Mouse (Mus musculus) forebrain, embryonic 16.5 days (tissue): ENCODE results near the gene Galnt6. TPM values are rescaled to one million over a fixed set of nuclear protein-coding genes. Genes with fewer than 3 reads are reported as not detected.

Experiments used
- ATAC-seq: fragments of 200-750 bp; cut with Nextera tagmentation; 2 replicates; pipeline ENCODE4 v1.8.0; 2017; ENCODE audit warnings: mild to moderate bottlenecking, moderate library complexity
- H3K27ac ChIP-seq: fragments of 300-500 bp; sonication (generic); 2 replicates; pipeline ENCODE4 v1.5.1; 2014; ENCODE audit warnings: low read length, control low read depth
- H3K27me3 ChIP-seq: fragments of 300-500 bp; sonication (generic); replicated peaks from 2 replicates; pipeline ENCODE4 v1.6.1; 2014; ENCODE audit warnings: low read length; ENCODE audit not compliant: control insufficient read depth, insufficient read depth
- H3K36me3 ChIP-seq: fragments of 300-500 bp; sonication (generic); 2 replicates; pipeline ENCODE4 v1.6.1; 2014; ENCODE audit not compliant: control insufficient read depth, insufficient read depth
- H3K4me1 ChIP-seq: fragments of 300-500 bp; sonication (generic); replicated peaks from 2 replicates; pipeline ENCODE4 v1.6.1; 2014; ENCODE audit warnings: low read length; ENCODE audit not compliant: control insufficient read depth, insufficient read depth
- H3K4me2 ChIP-seq: fragments of 300-500 bp; sonication (generic); 2 replicates; pipeline ENCODE4 v1.6.1; 2014; ENCODE audit warnings: mild to moderate bottlenecking, low read length, control low read depth
- H3K4me3 ChIP-seq: fragments of 300-500 bp; sonication (generic); replicated peaks from 2 replicates; pipeline ENCODE4 v1.5.1; 2014; ENCODE audit warnings: mild to moderate bottlenecking, low read length, control low read depth
- H3K9ac ChIP-seq: fragments of 300-500 bp; sonication (generic); replicated peaks from 2 replicates; pipeline ENCODE4 v1.6.1; 2014; ENCODE audit warnings: low read depth, low read length, control low read depth
- H3K9me3 ChIP-seq: fragments of 300-500 bp; sonication (generic); 2 replicates; pipeline ENCODE4 v1.6.1; 2016; ENCODE audit warnings: low read length; ENCODE audit not compliant: control insufficient read depth
- WGBS: fragments of 180-500 bp; shearing (Covaris S2); extraction: QIAGEN DNeasy Blood & Tissue Kit; methylation state at CpG from one replicate; pipeline ENCODE4 v1.1.7; 2014; 5-methylcytosine and 5-hydroxymethylcytosine counted together
- polyA plus RNA-seq: library from polyadenylated mRNA; unstranded; fragments of >200 nt; fragmentation: Nextera tagmentation; extraction: Ambion mirVana; gene quantifications from 2 replicates; pipeline ENCODE4 v1.2.1, GENCODE M21; 2015

Galnt6 gene
- polyA plus RNA-seq, 1 experiment from 2014 or later: 0.34 TPM

DNA sequence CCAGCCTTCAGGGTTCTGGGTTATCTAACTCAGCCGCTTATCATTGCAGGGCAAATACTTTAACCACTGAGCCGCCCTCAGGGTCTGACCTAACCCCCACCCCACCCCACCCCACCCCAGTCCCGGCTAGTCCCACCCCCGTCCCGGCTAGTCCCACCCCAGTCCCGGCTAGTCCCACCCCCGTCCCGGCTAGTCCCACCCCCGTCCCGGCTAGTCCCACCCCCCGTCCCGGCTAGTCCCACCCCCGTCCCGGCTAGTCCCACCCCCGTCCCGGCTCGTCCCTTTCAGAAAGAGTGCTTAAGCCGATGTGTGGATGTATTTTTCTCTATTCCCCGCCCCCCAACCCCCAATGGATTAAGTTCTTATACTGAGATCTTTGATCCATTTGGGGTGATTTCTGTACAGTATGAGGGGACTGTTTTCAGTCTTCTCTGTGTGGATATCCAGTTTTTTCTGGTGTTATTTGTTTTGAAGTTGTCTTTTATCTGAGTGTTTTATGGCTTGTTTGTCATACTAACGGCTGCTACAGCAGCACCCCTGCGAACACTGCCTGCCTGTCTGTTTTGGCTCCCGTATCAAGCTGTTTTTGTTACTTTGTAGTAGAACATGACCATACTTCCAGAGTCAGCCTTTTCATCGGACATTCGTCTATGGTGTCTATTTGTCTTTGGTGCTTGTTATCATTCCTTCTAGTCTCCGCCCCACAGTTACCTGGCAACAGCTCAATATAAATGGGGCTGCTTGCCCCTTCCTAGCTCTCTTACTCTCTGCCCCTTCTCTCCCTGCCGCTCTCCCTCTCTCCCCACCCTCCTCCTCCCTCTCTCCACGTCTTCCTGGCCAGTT is 18.2 kb upstream of the Galnt6 start:
- 3% methylated on average over 21 of the region's 27 CpGs for WGBS
- Histone ChIP-seq H3K4me1 (peaks cover 5% of the 10 kb centered on the region), H3K4me2 (peak overlapping the region; percentile 56), H3K9ac (no peak overlapping the region), H3K4me3 (peak overlapping the region; percentile 28), H3K9me3 (no peaks in the 10 kb centered on the region), H3K27me3 (no peaks in the 10 kb centered on the region), H3K27ac (no peak overlapping the region), H3K36me3 (no peaks in the 10 kb centered on the region)
- peak; percentile 52; the same call in 1 of the 2 replicates for ATAC-seq

- peak; percentile 57; the same call in 1 of the 2 replicates for ATAC-seq
- Histone ChIP-seq H3K4me3 (peak overlapping the region; percentile 28), H3K9ac (no peak overlapping the region), H3K36me3 (no peaks in the 10 kb centered on the region), H3K27ac (no peak overlapping the region), H3K4me1 (peaks cover 5% of the 10 kb centered on the region), H3K27me3 (no peaks in the 10 kb centered on the region), H3K4me2 (peak overlapping the region; percentile 56), H3K9me3 (no peaks in the 10 kb centered on the region)
- WGBS: 42% methylated on average over 6 of the region's 6 CpGs
Measured at GRCm38 (mm10) chr15:100746478-100747120, 17.4 kb upstream of the Galnt6 start.

GRCm38 (mm10) chr15:100743238-100743637 is 14.1 kb upstream of the Galnt6 start:
- H3K4me1 ChIP-seq: peaks cover 5% of the 10 kb centered on the region
- H3K9me3 ChIP-seq: no peaks in the 10 kb centered on the region
- no peak for ATAC-seq
- no peak overlapping the region for H3K4me2 ChIP-seq
- no peak overlapping the region for H3K4me3 ChIP-seq
- H3K27me3 ChIP-seq: no peaks in the 10 kb centered on the region
- no peaks in the 10 kb centered on the region for H3K36me3 ChIP-seq
- 92% methylated on average over 6 of the region's 6 CpGs for WGBS
- H3K9ac ChIP-seq: no peak overlapping the region
- no peak overlapping the region for H3K27ac ChIP-seq

GRCm38 (mm10) chr15:100739442-100739841 is 10.3 kb upstream of the Galnt6 start:
- H3K9ac ChIP-seq: no peak overlapping the region
- 86% methylated on average over 6 of the region's 6 CpGs for WGBS
- no peaks in the 10 kb centered on the region for H3K4me1 ChIP-seq
- no peaks in the 10 kb centered on the region for H3K36me3 ChIP-seq
- H3K4me3 ChIP-seq: no peak overlapping the region
- no peak overlapping the region for H3K27ac ChIP-seq
- no peak for ATAC-seq
- no peaks in the 10 kb centered on the region for H3K27me3 ChIP-seq
- H3K9me3 ChIP-seq: no peaks in the 10 kb centered on the region
- no peak overlapping the region for H3K4me2 ChIP-seq

- no peak overlapping the region for H3K27ac ChIP-seq
- WGBS: 88% methylated on average over 7 of the region's 7 CpGs
- no peak overlapping the region for H3K4me2 ChIP-seq
- no peaks in the 10 kb centered on the region for H3K36me3 ChIP-seq
- no peaks in the 10 kb centered on the region for H3K4me1 ChIP-seq
- H3K9me3 ChIP-seq: no peaks in the 10 kb centered on the region
- no peak overlapping the region for H3K4me3 ChIP-seq
- H3K9ac ChIP-seq: no peak overlapping the region
- no peak for ATAC-seq
- no peaks in the 10 kb centered on the region for H3K27me3 ChIP-seq
Measured at GRCm38 (mm10) chr15:100738351-100738781, 9.2 kb upstream of the Galnt6 start.

GRCm38 (mm10) chr15:100737667-100738066 is 8.5 kb upstream of the Galnt6 start:
- Histone ChIP-seq H3K36me3 (no peaks in the 10 kb centered on the region), H3K27ac (no peak overlapping the region), H3K27me3 (no peaks in the 10 kb centered on the region), H3K4me1 (no peaks in the 10 kb centered on the region), H3K9me3 (no peaks in the 10 kb centered on the region), H3K4me2 (no peak overlapping the region), H3K4me3 (no peak overlapping the region), H3K9ac (no peak overlapping the region)
- WGBS: 95% methylated on average over 3 of the region's 3 CpGs
- no peak for ATAC-seq

- no peak for ATAC-seq
Measured at GRCm38 (mm10) chr15:100735953-100736300, 6.8 kb upstream of the Galnt6 start.

GRCm38 (mm10) chr15:100735095-100735952 is 6.1 kb upstream of the Galnt6 start:
- 87% methylated on average over 14 of the region's 15 CpGs for WGBS
- no peak overlapping the region for H3K9ac ChIP-seq
- no peaks in the 10 kb centered on the region for H3K27me3 ChIP-seq
- no peaks in the 10 kb centered on the region for H3K36me3 ChIP-seq
- H3K9me3 ChIP-seq: no peaks in the 10 kb centered on the region
- H3K4me1 ChIP-seq: no peaks in the 10 kb centered on the region
- ATAC-seq: no peak
- no peak overlapping the region for H3K4me3 ChIP-seq
- no peak overlapping the region for H3K4me2 ChIP-seq
- no peak overlapping the region for H3K27ac ChIP-seq

More at GRCm38 (mm10) chr15:100735953-100736300, 6.8 kb upstream of the Galnt6 start:
- H3K9me3 ChIP-seq: no peaks in the 10 kb centered on the region
- WGBS: 89% methylated on average over 9 of the region's 9 CpGs
- no peak overlapping the region for H3K4me3 ChIP-seq
- H3K27ac ChIP-seq: no peak overlapping the region
- H3K4me2 ChIP-seq: no peak overlapping the region
- no peaks in the 10 kb centered on the region for H3K36me3 ChIP-seq
- no peaks in the 10 kb centered on the region for H3K4me1 ChIP-seq
- H3K9ac ChIP-seq: no peak overlapping the region
- H3K27me3 ChIP-seq: no peaks in the 10 kb centered on the region

- Histone ChIP-seq H3K4me3 (no peak overlapping the region), H3K36me3 (no peaks in the 10 kb centered on the region), H3K9ac (no peak overlapping the region), H3K27me3 (peaks cover 20% of the 10 kb centered on the region), H3K4me2 (no peak overlapping the region), H3K27ac (no peak overlapping the region), H3K9me3 (no peaks in the 10 kb centered on the region), H3K4me1 (peaks cover 9% of the 10 kb centered on the region)
- no peak for ATAC-seq
- WGBS: 28% methylated on average over 5 of the region's 5 CpGs
Measured at GRCm38 (mm10) chr15:100732580-100732979, 3.4 kb upstream of the Galnt6 start.
